Comparison of ENCODE assay signal across 13 mouse cellular contexts in genomic region chr6:113380480-113380879, GRCm38 (mm10). TPM values are rescaled to one million over a fixed set of nuclear protein-coding genes. Genes with fewer than 3 reads are reported as not detected.
DNase-seq lines count a peak whose midpoint lies in the region; ATAC-seq and TF ChIP-seq lines count a peak whose summit lies in the region.
"Had no signal": no experiment of that assay in that cellular context is flagged by ENCODE, and none has a peak within 500 bp of the region (broad histone marks: within the 10 kb centered on the region; RNA-seq: fewer than 3 reads in every experiment).

No protein-coding gene starts in this region.

- no peaks in the 10 kb centered on the region for H3K27me3 ChIP-seq in forebrain, postnatal 0 days (ENCODE audit: insufficient read depth, low read length)
- no peaks in the 10 kb centered on the region for H3K27me3 ChIP-seq in forebrain, embryonic 14.5 days (replicated peaks; ENCODE audit: control insufficient read depth, insufficient read depth, low read length)
- H3K27me3 ChIP-seq in liver, embryonic 11.5 days (replicated peaks; ENCODE audit: control insufficient read depth, insufficient read depth, low read length): no peaks in the 10 kb centered on the region
- H3K27me3 ChIP-seq in liver, postnatal 0 days (ENCODE audit: insufficient read depth, low read length): no peaks in the 10 kb centered on the region
- no peaks in the 10 kb centered on the region for H3K27me3 ChIP-seq in embryonic facial prominence, embryonic 10.5 days (replicated peaks; ENCODE audit: low read depth, poor library complexity, severe bottlenecking)
- H3K27me3 ChIP-seq: stomach, embryonic 15.5 days had no signal

- peaks cover 47% of the 10 kb centered on the region for H3K36me3 ChIP-seq in forebrain, postnatal 0 days (ENCODE audit: insufficient read depth)
- H3K36me3 ChIP-seq in forebrain, embryonic 14.5 days (ENCODE audit: control insufficient read depth, insufficient read depth, low read length): peaks cover 54% of the 10 kb centered on the region
- peaks cover 51% of the 10 kb centered on the region for H3K36me3 ChIP-seq in liver, embryonic 11.5 days (ENCODE audit: control insufficient read depth, insufficient read depth, low read length)
- H3K36me3 ChIP-seq in liver, postnatal 0 days (replicated peaks; ENCODE audit: insufficient read depth, low read length): peaks cover 54% of the 10 kb centered on the region
- peaks cover 64% of the 10 kb centered on the region for H3K36me3 ChIP-seq in embryonic facial prominence, embryonic 10.5 days (replicated peaks)

- TF ChIP-seq EP300 in liver, postnatal 0 days (IDR thresholded peaks at IDR 0.05; ENCODE audit: low read depth): no peak

- H3K4me1 ChIP-seq in forebrain, postnatal 0 days (ENCODE audit: insufficient read depth): peaks cover 14% of the 10 kb centered on the region
- peaks cover 11% of the 10 kb centered on the region; the same call in 1 of the 2 replicates for H3K4me1 ChIP-seq in forebrain, embryonic 14.5 days (ENCODE audit: control insufficient read depth, insufficient read depth, low read length)
- H3K4me1 ChIP-seq in liver, embryonic 11.5 days (replicated peaks; ENCODE audit: control insufficient read depth, insufficient read depth, low read length): peaks cover 26% of the 10 kb centered on the region
- peaks cover 18% of the 10 kb centered on the region for H3K4me1 ChIP-seq in bone marrow macrophage, adult 2 months (ENCODE audit: control insufficient read depth, insufficient read depth, low read length)
- H3K4me1 ChIP-seq in liver, postnatal 0 days (ENCODE audit: insufficient read depth): peaks cover 25% of the 10 kb centered on the region
- H3K4me1 ChIP-seq in embryonic facial prominence, embryonic 10.5 days: peaks cover 24% of the 10 kb centered on the region

- no peak overlapping the region for H3K4me2 ChIP-seq in forebrain, postnatal 0 days (ENCODE audit: low read depth)
- H3K4me2 ChIP-seq in forebrain, embryonic 14.5 days (ENCODE audit: low read length): no peak overlapping the region
- no peak overlapping the region; the same call in 1 of the 2 replicates for H3K4me2 ChIP-seq in liver, embryonic 11.5 days
- H3K4me2 ChIP-seq in liver, postnatal 0 days (ENCODE audit: low read depth, low read length): peak overlapping the region; percentile 16; the same call in 1 of the 2 replicates
- H3K4me2 ChIP-seq: hindbrain, embryonic 14.5 days; stomach, embryonic 15.5 days had no signal

- H3K27ac ChIP-seq in forebrain, postnatal 0 days (ENCODE audit: low read depth, low read length): no peak overlapping the region
- no peak overlapping the region for H3K27ac ChIP-seq in forebrain, embryonic 14.5 days (ENCODE audit: low read depth, low read length)
- H3K27ac ChIP-seq in liver, embryonic 11.5 days (ENCODE audit: low read depth, low read length): no peak overlapping the region
- peak overlapping the region; percentile 93 for H3K27ac ChIP-seq in bone marrow macrophage, adult 2 months (ENCODE audit: insufficient read depth, low read depth, low read length)
- H3K27ac ChIP-seq in liver, postnatal 0 days (ENCODE audit: low read depth): no peak overlapping the region
- H3K27ac ChIP-seq in embryonic facial prominence, embryonic 10.5 days (replicated peaks): no peak overlapping the region
- H3K27ac ChIP-seq: hindbrain, embryonic 14.5 days; stomach, embryonic 15.5 days had no signal

- H3K9ac ChIP-seq in forebrain, postnatal 0 days: no peak overlapping the region
- H3K9ac ChIP-seq in forebrain, embryonic 14.5 days (ENCODE audit: low read length): no peak overlapping the region
- no peak overlapping the region for H3K9ac ChIP-seq in liver, embryonic 11.5 days (ENCODE audit: low read depth, low read length)
- H3K9ac ChIP-seq in liver, postnatal 0 days (replicated peaks): no peak overlapping the region
- H3K9ac ChIP-seq: hindbrain, embryonic 14.5 days; stomach, embryonic 15.5 days had no signal

- ATAC-seq in forebrain, postnatal 0 days: no peak
- no peak for ATAC-seq in forebrain, embryonic 14.5 days
- no peak for ATAC-seq in liver, embryonic 11.5 days (replicated peaks; ENCODE audit: low FRiP score)
- no peak for ATAC-seq in liver, postnatal 0 days
- ATAC-seq in cerebellum, adult (ENCODE audit: insufficient number of reproducible peaks, low FRiP score, low TSS enrichment): no peak

- no peak overlapping the region for H3K4me3 ChIP-seq in forebrain, postnatal 0 days (ENCODE audit: low read depth, low read length)
- no peak overlapping the region for H3K4me3 ChIP-seq in forebrain, embryonic 14.5 days (ENCODE audit: low read depth, low read length)
- 0 out of 2 replicates have a peak overlapping the region, but pooled peaks have one; percentile 3 for H3K4me3 ChIP-seq in liver, embryonic 11.5 days (ENCODE audit: low read depth, low read length)
- H3K4me3 ChIP-seq in bone marrow macrophage, adult 2 months (ENCODE audit: insufficient read depth, low read length): peak overlapping the region; percentile 70
- peak overlapping the region; percentile 5; the same call in 1 of the 2 replicates for H3K4me3 ChIP-seq in liver, postnatal 0 days (ENCODE audit: low read depth, low read length)
- H3K4me3 ChIP-seq in embryonic facial prominence, embryonic 10.5 days: no peak overlapping the region
- H3K4me3 ChIP-seq: stomach, embryonic 15.5 days had no signal

- no peak for TF ChIP-seq POLR2A in bone marrow macrophage, adult 2 months (IDR thresholded peaks at IDR 0.05; ENCODE audit: borderline replicate concordance, low read depth, low read length)

- DNase-seq in forebrain, postnatal 0 days: no peak
- no peak for DNase-seq in forebrain, embryonic 14.5 days (ENCODE audit: low spot score)
- DNase-seq in liver, embryonic 11.5 days (ENCODE audit: low spot score): no peak
- no peak for DNase-seq in liver
- no peak for DNase-seq in liver, postnatal 0 days
- no peak for DNase-seq in embryonic facial prominence, embryonic 10.5 days (ENCODE audit: low spot score)
- DNase-seq: cerebellum, adult 9-10 months; heart, adult 18-20 months; right cerebral cortex, postnatal 25 days had no signal

- H3K9me3 ChIP-seq in forebrain, postnatal 0 days (ENCODE audit: low read length): no peaks in the 10 kb centered on the region
- H3K9me3 ChIP-seq in forebrain, embryonic 14.5 days (replicated peaks; ENCODE audit: control insufficient read depth, low read length): no peaks in the 10 kb centered on the region
- H3K9me3 ChIP-seq in liver, embryonic 11.5 days (ENCODE audit: control insufficient read depth, low read length): no peaks in the 10 kb centered on the region
- H3K9me3 ChIP-seq in liver, postnatal 0 days (ENCODE audit: low read length): no peaks in the 10 kb centered on the region
- no peaks in the 10 kb centered on the region for H3K9me3 ChIP-seq in embryonic facial prominence, embryonic 10.5 days
- H3K9me3 ChIP-seq: stomach, embryonic 15.5 days had no signal

- 94% methylated on average over 11 of the region's 11 CpGs for WGBS in forebrain, postnatal 0 days
- WGBS in forebrain, embryonic 14.5 days: 94% methylated on average over 11 of the region's 11 CpGs
- 88% methylated on average over 11 of the region's 11 CpGs for WGBS in liver, embryonic 11.5 days
- WGBS in liver, postnatal 0 days (ENCODE audit: insufficient replicate concordance): 89% methylated on average over 11 of the region's 11 CpGs
- 93% methylated on average over 11 of the region's 11 CpGs for WGBS in embryonic facial prominence, embryonic 10.5 days

- TF ChIP-seq CTCF in forebrain, postnatal 0 days (IDR thresholded peaks at IDR 0.05; ENCODE audit: low read depth): 0 out of 2 replicates have a peak, but pooled peaks have one; percentile 9
- TF ChIP-seq CTCF in bone marrow macrophage, adult 2 months (IDR thresholded peaks at IDR 0.05; ENCODE audit: low read depth, low read length): no peak
- TF ChIP-seq CTCF in liver, postnatal 0 days (IDR thresholded peaks at IDR 0.05; ENCODE audit: low read depth): no peak

RNA-seq across cellular contexts. Expression of gene Arpc4, which starts 2.6 kb away (rescaled TPM):
- 219 and 226 TPM in 2 replicates for total RNA-seq in forebrain, postnatal 0 days (2014; rRNA removed)
- 564 and 565 TPM in 2 replicates for polyA plus RNA-seq in forebrain, postnatal 0 days (2015; fragmentation: Nextera tagmentation; extraction: Ambion mirVana)
- polyA plus RNA-seq in forebrain, embryonic 14.5 days (2014; fragmentation: Nextera tagmentation; extraction: Ambion mirVana): 265 and 270 TPM in 2 replicates
- 239 and 241 TPM in 2 replicates for polyA plus RNA-seq in liver, embryonic 11.5 days (2014; fragmentation: Nextera tagmentation; extraction: Ambion mirVana)
- 503 and 507 TPM in 2 replicates for polyA plus RNA-seq in bone marrow macrophage, adult 2 months (2012; ENCODE audit: insufficient read depth, insufficient read length, missing spikeins)
- polyA plus RNA-seq in liver, postnatal 0 days (2015; fragmentation: Nextera tagmentation; extraction: Ambion mirVana): 188 and 198 TPM in 2 replicates
- 377 and 387 TPM in 2 replicates for polyA plus RNA-seq in embryonic facial prominence, embryonic 10.5 days (2016; fragmentation: Nextera tagmentation; extraction: Ambion mirVana)

RNA-seq across cellular contexts. Expression of gene Tada3, which starts 2.8 kb away (rescaled TPM):
- 28.5 and 34.7 TPM in 2 replicates for total RNA-seq in forebrain, postnatal 0 days (2014; rRNA removed)
- polyA plus RNA-seq in forebrain, postnatal 0 days (2015; fragmentation: Nextera tagmentation; extraction: Ambion mirVana): 69.1 and 84.4 TPM in 2 replicates
- polyA plus RNA-seq in forebrain, embryonic 14.5 days (2014; fragmentation: Nextera tagmentation; extraction: Ambion mirVana): 68.2 and 83.2 TPM in 2 replicates
- polyA plus RNA-seq in liver, embryonic 11.5 days (2014; fragmentation: Nextera tagmentation; extraction: Ambion mirVana): 43.8 and 49.7 TPM in 2 replicates
- polyA plus RNA-seq in bone marrow macrophage, adult 2 months (2012; ENCODE audit: insufficient read depth, insufficient read length, missing spikeins): 28.6 and 30.2 TPM in 2 replicates
- 11.1 and 11.9 TPM in 2 replicates for polyA plus RNA-seq in liver, postnatal 0 days (2015; fragmentation: Nextera tagmentation; extraction: Ambion mirVana)
- 48.1 and 48.4 TPM in 2 replicates for polyA plus RNA-seq in embryonic facial prominence, embryonic 10.5 days (2016; fragmentation: Nextera tagmentation; extraction: Ambion mirVana)

RNA-seq across cellular contexts. Expression of gene Ttll3, which starts 8.6 kb away (rescaled TPM):
- 12.9 and 14.0 TPM in 2 replicates for total RNA-seq in forebrain, postnatal 0 days (2014; rRNA removed)
- polyA plus RNA-seq in forebrain, postnatal 0 days (2015; fragmentation: Nextera tagmentation; extraction: Ambion mirVana): 4.7 and 8.9 TPM in 2 replicates
- polyA plus RNA-seq in forebrain, embryonic 14.5 days (2014; fragmentation: Nextera tagmentation; extraction: Ambion mirVana): 2.5 and 5.0 TPM in 2 replicates
- polyA plus RNA-seq in liver, embryonic 11.5 days (2014; fragmentation: Nextera tagmentation; extraction: Ambion mirVana): 1.6 and 2.4 TPM in 2 replicates
- 12.2 and 12.5 TPM in 2 replicates for polyA plus RNA-seq in bone marrow macrophage, adult 2 months (2012; ENCODE audit: insufficient read depth, insufficient read length, missing spikeins)
- polyA plus RNA-seq in liver, postnatal 0 days (2015; fragmentation: Nextera tagmentation; extraction: Ambion mirVana): 0.38 and 0.83 TPM in 2 replicates
- 2.8 and 3.7 TPM in 2 replicates for polyA plus RNA-seq in embryonic facial prominence, embryonic 10.5 days (2016; fragmentation: Nextera tagmentation; extraction: Ambion mirVana)

RNA-seq across cellular contexts. Expression of gene Camk1, which starts 36.7 kb away (rescaled TPM):
- total RNA-seq in forebrain, postnatal 0 days (2014; rRNA removed): 119 and 131 TPM in 2 replicates
- 107 and 118 TPM in 2 replicates for polyA plus RNA-seq in forebrain, postnatal 0 days (2015; fragmentation: Nextera tagmentation; extraction: Ambion mirVana)
- polyA plus RNA-seq in forebrain, embryonic 14.5 days (2014; fragmentation: Nextera tagmentation; extraction: Ambion mirVana): 86.3 and 90.7 TPM in 2 replicates
- polyA plus RNA-seq in liver, embryonic 11.5 days (2014; fragmentation: Nextera tagmentation; extraction: Ambion mirVana): 48.5 and 49.1 TPM in 2 replicates
- 216 and 226 TPM in 2 replicates for polyA plus RNA-seq in bone marrow macrophage, adult 2 months (2012; ENCODE audit: insufficient read depth, insufficient read length, missing spikeins)
- polyA plus RNA-seq in liver, postnatal 0 days (2015; fragmentation: Nextera tagmentation; extraction: Ambion mirVana): 17.9 and 18.1 TPM in 2 replicates
- 47.0 and 48.9 TPM in 2 replicates for polyA plus RNA-seq in embryonic facial prominence, embryonic 10.5 days (2016; fragmentation: Nextera tagmentation; extraction: Ambion mirVana)

RNA-seq across cellular contexts. Expression of gene Rpusd3, which starts 38.7 kb away (rescaled TPM):
- 20.5 and 23.5 TPM in 2 replicates for total RNA-seq in forebrain, postnatal 0 days (2014; rRNA removed)
- polyA plus RNA-seq in forebrain, postnatal 0 days (2015; fragmentation: Nextera tagmentation; extraction: Ambion mirVana): 16.9 and 20.4 TPM in 2 replicates
- 15.8 and 19.8 TPM in 2 replicates for polyA plus RNA-seq in forebrain, embryonic 14.5 days (2014; fragmentation: Nextera tagmentation; extraction: Ambion mirVana)
- polyA plus RNA-seq in liver, embryonic 11.5 days (2014; fragmentation: Nextera tagmentation; extraction: Ambion mirVana): 27.4 and 32.1 TPM in 2 replicates
- 4.6 and 6.5 TPM in 2 replicates for polyA plus RNA-seq in bone marrow macrophage, adult 2 months (2012; ENCODE audit: insufficient read depth, insufficient read length, missing spikeins)
- polyA plus RNA-seq in liver, postnatal 0 days (2015; fragmentation: Nextera tagmentation; extraction: Ambion mirVana): 17.1 and 20.5 TPM in 2 replicates
- polyA plus RNA-seq in embryonic facial prominence, embryonic 10.5 days (2016; fragmentation: Nextera tagmentation; extraction: Ambion mirVana): 34.6 and 34.8 TPM in 2 replicates

Comparison
In these comparisons a context has a peak if more than half of its experiments do, and no peak if none do; other contexts are left out.
1. H3K4me3 ChIP-seq: peak in liver, embryonic 11.5 days (single experiment), bone marrow macrophage, adult 2 months (single experiment) and liver, postnatal 0 days (single experiment); none in forebrain, postnatal 0 days (single experiment), forebrain, embryonic 14.5 days (single experiment) and embryonic facial prominence, embryonic 10.5 days (single experiment).